Mouse (Mus musculus) embryonic facial prominence, embryonic 15.5 days (tissue): ENCODE measurements around the gene Cisd2. TPM values are rescaled to one million over a fixed set of nuclear protein-coding genes. Genes with fewer than 3 reads are reported as not detected.

Experiments used
- ATAC-seq: fragments of 200-750 bp; cut with Nextera tagmentation; 2 replicates; pipeline ENCODE4 v1.8.0; 2017; ENCODE audit warnings: low read depth, moderate TSS enrichment; ENCODE audit not compliant: insufficient number of reproducible peaks, low FRiP score, low TSS enrichment
- H3K27ac ChIP-seq: fragments of 300-500 bp; sonication (generic); replicated peaks from 2 replicates; pipeline ENCODE4 v1.5.1; 2015; ENCODE audit warnings: mild to moderate bottlenecking, inconsistent platforms
- H3K27me3 ChIP-seq: fragments of 300-500 bp; sonication (generic); 2 replicates; pipeline ENCODE4 v1.6.1; 2015; ENCODE audit warnings: inconsistent platforms
- H3K36me3 ChIP-seq: fragments of 300-500 bp; sonication (generic); 2 replicates; pipeline ENCODE4 v1.6.1; 2015; ENCODE audit warnings: mild to moderate bottlenecking, inconsistent platforms
- H3K4me1 ChIP-seq: fragments of 300-500 bp; sonication (generic); 2 replicates; pipeline ENCODE4 v1.6.1; 2015; ENCODE audit warnings: inconsistent platforms
- H3K4me2 ChIP-seq: fragments of 300-500 bp; sonication (generic); replicated peaks from 2 replicates; pipeline ENCODE4 v1.6.1; 2015; ENCODE audit warnings: mild to moderate bottlenecking, inconsistent platforms
- H3K4me3 ChIP-seq: fragments of 300-500 bp; sonication (generic); replicated peaks from 2 replicates; pipeline ENCODE4 v1.5.1; 2015; ENCODE audit warnings: mild to moderate bottlenecking, inconsistent platforms
- H3K9ac ChIP-seq: fragments of 300-500 bp; sonication (generic); 2 replicates; pipeline ENCODE4 v1.6.1; 2015; ENCODE audit warnings: inconsistent platforms
- H3K9me3 ChIP-seq: fragments of 300-500 bp; sonication (generic); replicated peaks from 2 replicates; pipeline ENCODE4 v1.6.1; 2016; ENCODE audit warnings: inconsistent platforms
- WGBS: fragments of 180-500 bp; shearing (Covaris S2); methylation state at CpG from one replicate; pipeline ENCODE4 v1.1.7; 2015; 5-methylcytosine and 5-hydroxymethylcytosine counted together
- polyA plus RNA-seq: library from polyadenylated mRNA; unstranded; fragments of >200 nt; fragmentation: Nextera tagmentation; extraction: Ambion mirVana; gene quantifications from 2 replicates; pipeline ENCODE4 v1.2.1, GENCODE M21; 2015

Cisd2 gene
- polyA plus RNA-seq, 1 experiment from 2014 or later = 52.1 TPM

DNA sequence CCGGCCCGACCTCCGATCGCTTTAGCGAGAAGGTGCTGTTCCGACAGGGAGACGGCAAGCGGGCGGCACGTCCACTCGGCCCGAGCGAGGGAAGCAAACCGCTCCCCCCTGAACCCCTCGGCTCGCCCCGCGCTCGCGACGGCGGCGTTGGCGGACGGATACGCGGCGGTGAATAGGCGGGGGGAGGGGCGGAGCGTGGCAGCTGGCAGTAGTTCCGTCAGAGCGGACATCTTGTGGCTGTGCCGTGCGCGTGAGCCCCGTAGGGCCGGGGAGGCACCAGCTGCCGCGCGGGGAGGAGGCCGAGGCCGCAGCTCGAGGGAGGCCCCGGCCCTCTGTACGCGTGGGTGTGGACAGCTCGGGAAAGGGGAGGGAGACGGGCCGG lies 14.8 kb upstream of the Cisd2 start:
- H3K4me1 ChIP-seq = peaks cover 3% of the 10 kb centered on the region
- H3K27ac ChIP-seq = peak overlapping the region; percentile 100
- H3K36me3 ChIP-seq = no peaks in the 10 kb centered on the region
- peak overlapping the region; percentile 92 for H3K9ac ChIP-seq
- no peaks in the 10 kb centered on the region for H3K27me3 ChIP-seq
- no peaks in the 10 kb centered on the region for H3K9me3 ChIP-seq
- H3K4me2 ChIP-seq = peak overlapping the region; percentile 72; the same call in 1 of the 2 replicates
- peak overlapping the region; percentile 85 for H3K4me3 ChIP-seq
- under 1% methylated on average over 47 of the region's 50 CpGs for WGBS
- ATAC-seq = peak; percentile 84

DNA sequence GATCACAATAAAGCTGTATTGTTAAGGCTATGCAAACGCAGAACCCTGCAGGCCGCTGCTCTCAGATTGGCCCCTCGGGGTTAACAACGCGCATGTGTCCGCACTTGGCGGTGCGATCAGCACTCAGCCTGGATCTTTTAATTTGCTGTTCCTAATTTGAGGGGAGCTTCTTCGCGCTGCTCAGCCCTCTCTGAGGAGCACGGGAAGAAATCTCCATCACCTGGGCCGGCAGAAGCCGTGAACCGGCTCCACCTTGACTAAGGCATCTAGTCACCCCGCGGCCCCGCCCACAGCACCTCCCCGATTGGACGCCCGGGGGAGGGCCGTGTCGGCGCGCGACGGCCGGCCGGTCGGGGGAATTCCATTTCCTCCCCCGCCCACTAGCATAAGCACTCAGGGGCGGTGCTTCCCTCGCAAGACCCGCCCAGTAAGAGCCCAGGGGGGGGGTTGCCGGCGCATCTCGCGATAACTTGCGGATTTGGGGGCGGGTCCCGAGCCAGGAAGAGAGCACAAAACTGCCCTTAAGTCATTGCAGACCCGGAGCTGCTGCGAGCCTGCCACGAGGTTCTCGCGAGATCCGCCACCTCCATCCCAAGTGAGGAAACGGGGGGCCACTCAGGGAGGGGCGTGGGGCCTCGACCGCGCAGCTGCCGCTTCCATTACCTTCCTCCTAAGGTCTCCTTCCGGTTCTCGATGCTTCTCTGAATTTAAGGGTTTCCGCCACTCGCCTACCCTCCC lies 14.2 kb upstream of the Cisd2 start, which contains the start of gene Ube2d3:
Ube2d3 (plus strand) TSS at position 392 of the 738 bp plus-strand sequence.
- Histone ChIP-seq H3K4me1 (peaks cover 3% of the 10 kb centered on the region), H3K27ac (peak within 1 kb of the TSS; percentile 100), H3K4me2 (peak within 1 kb of the TSS; percentile 72), H3K36me3 (no peaks in the 10 kb centered on the region), H3K4me3 (peak within 1 kb of the TSS; percentile 85), H3K9ac (peak within 1 kb of the TSS; percentile 92), H3K9me3 (no peaks in the 10 kb centered on the region), H3K27me3 (no peaks in the 10 kb centered on the region)
- WGBS = under 1% methylated on average over 56 of the region's 56 CpGs
- ATAC-seq = peak; percentile 96

DNA sequence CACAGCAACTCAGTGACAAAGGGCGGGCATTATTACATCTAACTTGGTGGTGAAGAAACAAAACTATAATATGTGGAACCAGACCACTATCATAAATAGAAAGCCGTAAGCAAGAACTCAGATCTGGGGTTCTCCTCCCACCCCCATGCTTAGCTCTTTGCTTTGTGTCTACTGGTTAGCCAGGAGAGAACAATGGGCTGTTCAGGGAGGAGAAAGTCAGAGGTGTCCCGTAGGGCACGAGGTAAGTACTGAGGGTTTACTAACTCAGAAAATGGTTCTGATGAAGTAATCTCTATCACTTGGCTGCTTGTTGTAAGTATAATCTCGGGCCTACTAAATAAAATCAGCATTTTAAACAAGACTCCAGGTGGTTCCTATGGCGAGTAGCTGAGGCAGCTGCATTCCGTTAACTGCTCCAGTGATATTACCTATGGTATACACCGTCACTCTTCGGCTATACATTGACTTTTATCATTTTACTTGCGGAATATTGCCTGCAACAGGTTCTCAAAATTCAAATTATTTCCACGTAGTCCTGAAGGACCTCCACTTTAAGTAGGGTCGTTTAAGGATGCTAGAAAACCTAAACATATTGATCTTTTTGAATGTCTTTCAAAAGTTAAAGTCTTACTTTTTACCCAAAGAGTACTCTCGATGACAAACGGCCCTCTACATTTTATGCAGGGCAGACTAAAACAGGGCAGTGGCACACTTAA lies 13.3 kb upstream of the Cisd2 start:
- Histone ChIP-seq H3K9me3 (no peaks in the 10 kb centered on the region), H3K36me3 (no peaks in the 10 kb centered on the region), H3K4me3 (peak overlapping the region; percentile 85), H3K4me1 (peaks cover 3% of the 10 kb centered on the region), H3K9ac (peak overlapping the region; percentile 58), H3K27me3 (no peaks in the 10 kb centered on the region), H3K27ac (peak overlapping the region; percentile 100), H3K4me2 (peak overlapping the region; percentile 54)
- WGBS = 36% methylated on average over 14 of the region's 14 CpGs
- no peak for ATAC-seq

DNA sequence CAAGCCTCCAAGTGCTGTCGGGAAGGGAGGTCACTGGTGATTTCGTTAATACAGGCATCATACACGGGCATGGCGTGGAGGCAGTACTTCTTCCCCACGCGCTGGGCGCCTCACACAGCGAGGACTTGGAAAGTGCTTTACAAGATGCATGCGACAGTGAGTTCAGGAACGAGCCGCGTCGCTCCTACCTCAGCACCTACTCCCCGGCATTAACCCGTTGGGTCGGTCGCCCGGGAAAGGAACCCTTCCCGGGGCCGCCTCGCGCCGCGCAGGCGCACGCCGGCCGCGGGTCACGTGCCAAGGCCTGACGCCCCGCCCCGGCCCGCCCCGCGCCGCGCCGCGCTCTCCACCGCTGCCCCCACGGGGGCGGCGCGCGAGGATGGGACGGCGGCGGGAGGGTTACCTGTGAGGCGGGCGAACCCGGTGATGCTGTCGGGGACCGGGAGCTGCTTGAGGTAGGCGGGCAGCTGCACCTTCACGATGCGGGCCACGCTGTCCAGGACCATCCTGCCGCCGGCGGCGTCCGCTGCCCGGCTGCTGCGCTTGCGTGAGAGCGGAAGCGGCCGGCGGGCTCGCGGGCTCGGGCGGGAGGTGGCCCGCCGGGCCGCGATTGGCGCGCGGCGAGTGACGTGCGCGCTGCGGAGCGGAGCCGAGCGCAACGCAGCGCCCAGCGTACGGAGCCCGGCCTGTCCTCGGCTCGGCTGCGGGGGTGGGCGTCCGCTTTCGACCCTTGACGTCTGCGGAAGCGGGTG lies 693 bp downstream of the Cisd2 start:
- no peaks in the 10 kb centered on the region for H3K9me3 ChIP-seq
- under 1% methylated on average over 92 of the region's 103 CpGs for WGBS
- no peaks in the 10 kb centered on the region for H3K36me3 ChIP-seq
- peak overlapping the region; percentile 97 for H3K27ac ChIP-seq
- peak; percentile 98 for ATAC-seq
- H3K4me2 ChIP-seq = peak overlapping the region; percentile 63
- H3K4me3 ChIP-seq = peak overlapping the region; percentile 82
- no peaks in the 10 kb centered on the region for H3K27me3 ChIP-seq
- peaks cover 17% of the 10 kb centered on the region for H3K4me1 ChIP-seq
- H3K9ac ChIP-seq = peak overlapping the region; percentile 82

DNA sequence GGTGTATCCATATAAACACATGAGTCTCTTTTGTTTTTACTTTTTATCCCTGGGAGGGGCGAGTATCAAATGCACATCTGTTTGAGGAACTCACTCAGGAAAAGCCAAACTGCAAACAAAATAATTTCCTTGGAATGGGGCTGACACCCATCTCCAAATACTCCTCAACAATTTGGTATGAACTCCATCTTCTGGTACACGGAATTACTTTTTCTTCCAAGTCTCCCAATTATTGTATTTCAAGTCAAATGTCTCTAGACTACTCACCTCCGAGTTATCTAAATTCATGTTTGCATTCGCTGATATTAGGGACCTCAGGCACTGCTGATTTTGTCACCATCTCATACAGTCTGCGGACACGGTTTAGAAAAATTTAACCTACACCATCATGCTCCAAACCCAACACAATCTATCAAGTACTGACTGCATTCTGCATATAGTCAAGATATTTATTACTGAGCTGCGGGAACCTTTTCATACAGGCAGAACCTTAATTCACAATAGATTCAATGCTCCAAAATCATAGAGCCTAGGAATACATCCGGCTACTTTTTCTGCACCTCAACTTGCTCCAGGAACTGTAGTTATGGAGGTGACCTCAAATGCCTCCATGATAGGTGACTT lies 1.4 kb downstream of the Cisd2 start:
- Histone ChIP-seq H3K36me3 (no peaks in the 10 kb centered on the region), H3K9ac (peak overlapping the region; percentile 82), H3K4me1 (peaks cover 17% of the 10 kb centered on the region), H3K9me3 (no peaks in the 10 kb centered on the region), H3K4me2 (peak overlapping the region; percentile 63), H3K27me3 (no peaks in the 10 kb centered on the region), H3K27ac (peak overlapping the region; percentile 97), H3K4me3 (peak overlapping the region; percentile 82)
- WGBS = 19% methylated on average over 8 of the region's 8 CpGs
- no peak for ATAC-seq

DNA sequence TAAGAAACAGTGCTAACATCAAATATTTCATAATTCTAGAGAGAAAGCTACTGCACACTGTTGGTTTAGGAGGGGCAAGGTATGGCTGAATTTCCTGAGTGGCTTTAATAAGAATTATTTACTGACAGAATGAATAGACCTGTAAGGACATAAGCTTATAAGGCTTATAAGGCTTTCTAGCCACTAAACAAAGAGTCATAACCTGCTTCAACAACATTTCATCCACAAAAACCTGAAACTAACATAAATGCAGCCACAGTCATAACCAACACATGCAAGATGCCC lies 2.5 kb downstream of the Cisd2 start:
- no peak overlapping the region for H3K4me2 ChIP-seq
- H3K4me1 ChIP-seq = peaks cover 17% of the 10 kb centered on the region
- H3K27ac ChIP-seq = no peak overlapping the region
- no peak overlapping the region for H3K9ac ChIP-seq
- no peak for ATAC-seq
- H3K4me3 ChIP-seq = no peak overlapping the region
- H3K36me3 ChIP-seq = peaks cover 1% of the 10 kb centered on the region; the same call in 1 of the 2 replicates
- no peaks in the 10 kb centered on the region for H3K27me3 ChIP-seq
- H3K9me3 ChIP-seq = no peaks in the 10 kb centered on the region

DNA sequence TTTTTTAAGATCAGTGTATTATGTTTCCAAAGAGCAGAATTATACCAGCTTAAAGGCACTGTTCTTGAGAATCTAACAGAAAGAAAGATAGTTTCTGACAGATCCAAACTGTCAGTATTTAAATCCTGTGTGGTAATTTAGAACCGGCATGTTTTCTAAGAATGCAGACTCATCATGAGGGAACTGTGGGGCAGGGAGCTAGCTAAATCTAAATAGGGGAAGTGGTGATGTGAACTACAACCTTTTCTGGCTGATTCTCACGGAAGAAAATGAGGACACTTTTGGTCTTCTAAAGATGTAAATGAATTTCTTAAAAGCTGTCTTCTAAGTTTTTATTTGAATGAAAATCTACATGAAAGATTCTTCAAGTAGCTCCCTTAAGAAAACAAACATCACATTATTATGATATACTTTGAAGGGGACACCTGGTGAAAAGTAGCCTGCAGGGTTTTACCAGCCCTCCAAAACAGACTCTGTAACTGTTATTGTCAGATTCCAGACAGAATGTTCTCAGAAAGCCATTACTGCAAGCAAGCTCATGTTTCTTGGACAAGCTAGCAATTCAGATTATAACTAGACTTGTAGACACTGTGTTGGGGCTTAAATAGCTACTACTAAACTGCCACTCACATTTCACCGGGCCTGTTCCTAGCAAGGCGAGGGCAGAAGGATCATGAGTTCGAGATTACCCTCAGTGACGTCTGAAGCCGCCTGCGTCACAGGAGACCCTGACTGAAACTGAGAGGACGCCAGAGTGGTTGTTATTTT lies 3.0 kb downstream of the Cisd2 start:
- peaks cover 3% of the 10 kb centered on the region; the same call in 1 of the 2 replicates for H3K36me3 ChIP-seq
- H3K4me3 ChIP-seq = no peak overlapping the region
- no peak for ATAC-seq
- no peak overlapping the region for H3K4me2 ChIP-seq
- no peak overlapping the region for H3K27ac ChIP-seq
- H3K4me1 ChIP-seq = peaks cover 17% of the 10 kb centered on the region
- H3K9me3 ChIP-seq = no peaks in the 10 kb centered on the region
- WGBS = 72% methylated on average over 9 of the region's 9 CpGs
- no peaks in the 10 kb centered on the region for H3K27me3 ChIP-seq
- H3K9ac ChIP-seq = no peak overlapping the region

DNA sequence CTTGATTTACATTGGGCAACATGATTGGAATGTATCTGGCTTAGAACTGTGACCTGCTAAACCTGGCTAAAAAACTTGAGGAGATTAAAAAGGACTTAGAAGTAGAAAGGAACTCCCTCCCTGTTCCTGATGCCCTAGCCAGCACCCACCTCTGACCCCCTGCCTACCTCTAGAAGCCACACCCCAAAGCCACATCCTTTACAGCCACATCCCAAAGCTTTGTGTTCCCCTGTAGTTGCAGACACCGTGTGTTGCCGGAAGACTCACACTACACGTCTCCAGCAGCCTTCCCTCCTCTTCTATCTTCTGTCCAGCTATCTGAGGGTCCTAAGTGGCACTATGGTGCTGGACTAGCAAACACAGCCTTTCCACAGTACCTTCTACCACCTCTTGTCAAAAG lies 5.9 kb downstream of the Cisd2 start:
- no peaks in the 10 kb centered on the region for H3K27me3 ChIP-seq
- no peak for ATAC-seq
- no peaks in the 10 kb centered on the region for H3K9me3 ChIP-seq
- peaks cover 15% of the 10 kb centered on the region for H3K4me1 ChIP-seq
- no peak overlapping the region for H3K9ac ChIP-seq
- no peak overlapping the region for H3K4me3 ChIP-seq
- peaks cover 3% of the 10 kb centered on the region; the same call in 1 of the 2 replicates for H3K36me3 ChIP-seq
- WGBS = 85% methylated on average over 3 of the region's 3 CpGs
- no peak overlapping the region for H3K27ac ChIP-seq
- H3K4me2 ChIP-seq = no peak overlapping the region

DNA sequence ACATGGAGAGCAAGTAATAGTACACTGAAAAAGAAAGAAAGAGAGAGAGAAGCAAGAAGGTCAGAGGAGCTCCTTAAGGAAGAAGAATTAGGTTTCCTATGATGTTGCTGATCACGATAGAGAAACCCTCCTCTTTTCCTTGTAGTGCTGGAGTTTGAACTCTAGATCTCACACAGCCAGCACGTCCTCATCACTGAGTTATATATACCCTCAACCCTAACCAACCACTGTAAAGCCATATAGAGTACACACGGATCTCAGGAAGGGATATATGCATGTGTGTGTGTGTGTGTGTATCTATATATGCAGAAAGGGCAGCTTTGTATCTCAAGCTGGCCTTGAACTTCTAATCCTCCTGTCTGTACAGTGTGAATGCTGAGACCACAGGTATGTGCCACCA lies 6.5 kb downstream of the Cisd2 start:
- H3K27me3 ChIP-seq = no peaks in the 10 kb centered on the region
- peaks cover 3% of the 10 kb centered on the region; the same call in 1 of the 2 replicates for H3K36me3 ChIP-seq
- no peak overlapping the region for H3K4me2 ChIP-seq
- no peak overlapping the region for H3K9ac ChIP-seq
- no peak for ATAC-seq
- 74% methylated on average over 3 of the region's 3 CpGs for WGBS
- no peaks in the 10 kb centered on the region for H3K9me3 ChIP-seq
- H3K4me1 ChIP-seq = peaks cover 12% of the 10 kb centered on the region
- no peak overlapping the region for H3K27ac ChIP-seq
- H3K4me3 ChIP-seq = no peak overlapping the region

DNA sequence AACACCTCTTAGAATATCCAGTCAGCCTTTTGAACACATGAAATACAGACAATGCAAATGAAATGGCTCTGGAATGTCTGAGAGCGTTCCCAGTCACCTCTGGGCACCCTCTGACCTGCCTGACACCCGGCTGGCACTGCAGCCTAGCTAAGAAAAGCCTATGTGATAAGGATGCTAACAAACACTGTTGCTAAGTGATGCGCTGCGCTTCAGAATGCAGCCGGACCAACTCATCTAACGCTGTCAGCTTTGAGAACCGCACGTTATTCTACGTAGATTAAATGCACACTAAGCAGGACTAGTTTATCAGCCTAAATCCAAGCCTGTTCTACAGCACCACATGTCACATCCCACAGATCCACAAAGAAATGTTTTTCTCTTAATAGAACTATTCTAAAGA lies 11.9 kb downstream of the Cisd2 start:
- Histone ChIP-seq H3K9ac (no peak overlapping the region), H3K4me3 (no peak overlapping the region), H3K27ac (no peak overlapping the region), H3K4me1 (peaks cover 6% of the 10 kb centered on the region; the same call in 1 of the 2 replicates), H3K4me2 (no peak overlapping the region), H3K27me3 (no peaks in the 10 kb centered on the region), H3K36me3 (peaks cover 8% of the 10 kb centered on the region), H3K9me3 (no peaks in the 10 kb centered on the region)
- WGBS = 82% methylated on average over 9 of the region's 9 CpGs
- no peak for ATAC-seq
